Mouse (Mus musculus): ENCODE measurements around the gene Atp10b. TPM values are rescaled to one million over a fixed set of nuclear protein-coding genes. Genes with fewer than 3 reads are reported as not detected.

Atp10b gene
- polyA plus RNA-seq, 1 experiment from 2014 or later, result 0.04 TPM

GRCm38 (mm10) chr11:43270256-43270806, 120.7 kb downstream of the Atp10b start:
- 78% methylated on average over 10 of the region's 10 CpGs for WGBS
- no peak for DNase-seq (ENCODE audit: low spot score)

GRCm38 (mm10) chr11:43273896-43274295, 124.2 kb downstream of the Atp10b start:
- no peak for DNase-seq (ENCODE audit: low spot score)
- Histone ChIP-seq H3K4me3 (no peak overlapping the region), H3K36me3 (no peaks in the 10 kb centered on the region), H3K9me3 (replicated peaks) (no peaks in the 10 kb centered on the region), H3K27me3 (ENCODE audit: low read depth, poor library complexity, severe bottlenecking) (no peaks in the 10 kb centered on the region), H3K27ac (no peak overlapping the region), H3K4me1 (peaks cover 11% of the 10 kb centered on the region)

More at GRCm38 (mm10) chr11:43270256-43270806, 120.7 kb downstream of the Atp10b start:
- H3K9me3 ChIP-seq (replicated peaks), result no peaks in the 10 kb centered on the region
- H3K27ac ChIP-seq, result no peak overlapping the region
- H3K27me3 ChIP-seq (ENCODE audit: low read depth, poor library complexity, severe bottlenecking), result no peaks in the 10 kb centered on the region
- no peak overlapping the region for H3K4me3 ChIP-seq
- H3K36me3 ChIP-seq, result no peaks in the 10 kb centered on the region
- peaks cover 11% of the 10 kb centered on the region for H3K4me1 ChIP-seq

GRCm38 (mm10) chr11:43297584-43297983, 147.9 kb downstream of the Atp10b start:
- no peak for DNase-seq (ENCODE audit: low spot score)
- Histone ChIP-seq H3K4me3 (no peak overlapping the region), H3K27ac (no peak overlapping the region), H3K9me3 (replicated peaks) (no peaks in the 10 kb centered on the region), H3K36me3 (no peaks in the 10 kb centered on the region), H3K4me1 (no peaks in the 10 kb centered on the region), H3K27me3 (ENCODE audit: low read depth, poor library complexity, severe bottlenecking) (no peaks in the 10 kb centered on the region)
- 91% methylated on average over 6 of the region's 6 CpGs for WGBS

- H3K27ac ChIP-seq, result no peak overlapping the region
- no peaks in the 10 kb centered on the region for H3K36me3 ChIP-seq
- no peak for DNase-seq (ENCODE audit: low spot score)
- H3K4me3 ChIP-seq, result no peak overlapping the region
- WGBS, result 68% methylated on average over 1 of the region's 1 CpGs
- H3K9me3 ChIP-seq (replicated peaks), result no peaks in the 10 kb centered on the region
- no peaks in the 10 kb centered on the region for H3K4me1 ChIP-seq
- no peaks in the 10 kb centered on the region for H3K27me3 ChIP-seq (ENCODE audit: low read depth, poor library complexity, severe bottlenecking)
Observed at GRCm38 (mm10) chr11:43311000-43311399, 161.3 kb downstream of the Atp10b start.

Other genes starting within 250 kb of the Atp10b start
- gene Gm9972, start 114.1 kb upstream of the Atp10b start, polyA plus RNA-seq (2016; fragmentation: Nextera tagmentation; extraction: Ambion mirVana), result not detected in 2 replicates